Mouse (Mus musculus) frontal cortex, adult 2 months (tissue): ENCODE measurements around the gene Psma5. TPM values are rescaled to one million over a fixed set of nuclear protein-coding genes. Genes with fewer than 3 reads are reported as not detected.
"Not testable (repeated sequence)": the region's sequence is repeated elsewhere in the genome, so short reads cannot be mapped to it uniquely, and the experiment has no call there.

Experiments
- DNase-seq, 2 experiments: peaks; one replicate each; pipeline ENCODE4 v3.0.0; 2022; ENCODE audit warnings: low spot score in 1 of 2; ENCODE audit errors: extremely low spot score in 1 of 2
- polyA plus RNA-seq: library from polyadenylated mRNA; depleted of rRNA; stranded (reverse); fragments of >200 nt; gene quantifications from 2 replicates; pipeline ENCODE4 v1.2.3, GENCODE M21; 2012

The Psma5 gene
- polyA plus RNA-seq, 1 experiment, result 117 TPM

GRCm38 (mm10) chr3:108279495-108279894 lies 22.8 kb downstream of the Psma5 start:
- not testable (repeated sequence) for DNase-seq

- peak in 1 of 2 experiments; percentile 78 for DNase-seq
Measured at GRCm38 (mm10) chr3:108282401-108283240, 25.9 kb downstream of the Psma5 start.

- no peak for DNase-seq
Measured at GRCm38 (mm10) chr3:108283241-108283561, 26.5 kb downstream of the Psma5 start.

- peak; percentile 84 to 93 for DNase-seq
Measured at GRCm38 (mm10) chr3:108283781-108284601, 27.3 kb downstream of the Psma5 start, which contains the start of gene Sort1. Gene Sort1 (plus strand): TSS chr3:108284082.

- DNase-seq, result no peak
Measured at GRCm38 (mm10) chr3:108285078-108285711, 28.5 kb downstream of the Psma5 start.

GRCm38 (mm10) chr3:108286671-108287439 lies 30.1 kb downstream of the Psma5 start:
- DNase-seq, result no peak

- no peak for DNase-seq
Measured at GRCm38 (mm10) chr3:108287811-108288805, 31.4 kb downstream of the Psma5 start.

GRCm38 (mm10) chr3:108289311-108290130 lies 32.8 kb downstream of the Psma5 start:
- no peak for DNase-seq

GRCm38 (mm10) chr3:108291036-108291799 lies 34.5 kb downstream of the Psma5 start:
- DNase-seq, result no peak

GRCm38 (mm10) chr3:108294398-108294797 lies 37.7 kb downstream of the Psma5 start:
- no peak for DNase-seq

- peak in 1 of 2 experiments; percentile 68 for DNase-seq
Measured at GRCm38 (mm10) chr3:108295379-108296219, 38.9 kb downstream of the Psma5 start.

GRCm38 (mm10) chr3:108296220-108297049 lies 39.7 kb downstream of the Psma5 start:
- DNase-seq, result peak; percentile 66 to 69

GRCm38 (mm10) chr3:108297050-108297419 lies 40.3 kb downstream of the Psma5 start:
- DNase-seq, result no peak

- no peak for DNase-seq
Measured at GRCm38 (mm10) chr3:108297603-108298553, 41.2 kb downstream of the Psma5 start.
